Mouse (Mus musculus) right cerebral cortex, postnatal 25 days (tissue): ENCODE measurements around the gene Gmnn.

Experiments
- DNase-seq: peaks from one replicate; pipeline ENCODE4 v3.0.0; 2022

Gmnn gene

DNA sequence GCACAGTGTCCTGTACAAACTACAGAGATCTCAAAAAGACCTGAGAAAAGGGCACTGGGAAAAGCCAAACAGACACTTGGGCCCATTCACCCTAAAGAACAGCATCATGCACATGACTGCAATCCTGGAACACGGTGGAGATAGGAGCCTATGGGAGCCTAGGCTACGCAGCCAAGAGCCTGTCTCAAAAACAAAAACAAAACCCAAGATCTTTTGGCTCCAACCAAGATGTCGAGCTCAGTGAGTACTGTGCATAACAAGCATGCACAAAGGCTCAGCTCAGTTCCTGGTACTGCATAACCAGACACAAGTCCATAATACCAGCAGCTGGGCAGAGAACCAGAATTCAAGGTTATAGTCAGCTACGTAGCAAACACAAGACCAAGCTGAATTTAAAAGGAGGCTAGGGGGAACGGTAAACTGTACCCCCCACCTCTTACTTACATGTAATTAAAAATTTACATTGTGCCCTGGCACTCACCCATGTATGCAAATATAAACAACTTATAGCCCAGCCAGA lies 1.3 kb downstream of the Gmnn start:
- DNase-seq = no peak

- DNase-seq = no peak
Measured at GRCm38 (mm10) chr13:24759451-24759850, 2.3 kb downstream of the Gmnn start.

GRCm38 (mm10) chr13:24757820-24758564 lies 3.7 kb downstream of the Gmnn start:
- no peak for DNase-seq

- DNase-seq = no peak
Measured at GRCm38 (mm10) chr13:24756756-24757155, 5.0 kb downstream of the Gmnn start.

GRCm38 (mm10) chr13:24751396-24751795 lies 10.3 kb downstream of the Gmnn start:
- DNase-seq = peak; percentile 22

- no peak for DNase-seq
Measured at GRCm38 (mm10) chr13:24750807-24751206, 10.9 kb downstream of the Gmnn start.

DNA sequence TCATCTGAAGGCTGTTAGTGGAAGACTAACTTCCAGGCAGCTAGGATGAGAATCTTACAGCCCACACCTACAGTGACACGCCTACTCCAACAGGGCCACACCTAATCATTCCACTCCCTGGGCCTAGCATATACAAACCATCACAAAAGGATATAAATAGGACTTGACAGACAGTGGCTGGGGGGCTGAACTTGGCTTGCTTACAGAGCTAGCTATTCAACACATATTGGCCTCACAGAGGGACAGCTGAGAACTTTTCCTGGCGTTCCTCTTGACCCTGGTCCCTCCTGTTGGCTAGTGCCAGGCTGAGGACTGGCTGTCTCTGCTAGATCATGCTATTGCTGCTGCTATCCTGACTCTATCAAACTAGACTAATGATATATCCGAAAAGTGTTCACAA lies 13.9 kb downstream of the Gmnn start:
- no peak for DNase-seq

DNA sequence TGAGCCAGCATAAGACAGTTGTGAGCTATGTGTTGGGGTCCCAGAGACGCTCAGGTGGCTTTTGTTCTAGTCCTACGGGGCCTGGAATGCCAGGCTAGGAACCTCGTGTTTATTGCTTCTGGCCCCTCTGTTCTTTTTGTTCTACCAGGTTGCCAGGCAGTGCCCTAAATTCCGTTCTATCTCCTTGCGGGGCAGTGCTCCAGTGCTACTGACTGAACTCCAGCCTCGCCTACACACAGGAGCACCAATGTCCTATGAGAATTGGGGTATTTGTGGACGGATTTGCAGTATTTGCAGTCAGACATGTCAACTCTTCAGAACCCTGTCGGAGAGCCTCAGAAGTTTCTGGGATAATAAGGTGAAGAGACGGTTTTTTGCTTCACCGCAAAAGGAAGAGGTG lies 20.7 kb downstream of the Gmnn start, which contains the start of gene Armh2:
Armh2 (plus strand) TSS at position 205 of the 400 bp plus-strand sequence.
- no peak for DNase-seq

GRCm38 (mm10) chr13:24735608-24736131 lies 26.1 kb downstream of the Gmnn start:
- no peak for DNase-seq

- no peak for DNase-seq
Measured at GRCm38 (mm10) chr13:24734502-24734901, 27.2 kb downstream of the Gmnn start.

- DNase-seq = no peak
Measured at GRCm38 (mm10) chr13:24729128-24729527, 32.6 kb downstream of the Gmnn start.

- DNase-seq = no peak
Measured at GRCm38 (mm10) chr13:24724395-24724759, 37.3 kb downstream of the Gmnn start.

DNA sequence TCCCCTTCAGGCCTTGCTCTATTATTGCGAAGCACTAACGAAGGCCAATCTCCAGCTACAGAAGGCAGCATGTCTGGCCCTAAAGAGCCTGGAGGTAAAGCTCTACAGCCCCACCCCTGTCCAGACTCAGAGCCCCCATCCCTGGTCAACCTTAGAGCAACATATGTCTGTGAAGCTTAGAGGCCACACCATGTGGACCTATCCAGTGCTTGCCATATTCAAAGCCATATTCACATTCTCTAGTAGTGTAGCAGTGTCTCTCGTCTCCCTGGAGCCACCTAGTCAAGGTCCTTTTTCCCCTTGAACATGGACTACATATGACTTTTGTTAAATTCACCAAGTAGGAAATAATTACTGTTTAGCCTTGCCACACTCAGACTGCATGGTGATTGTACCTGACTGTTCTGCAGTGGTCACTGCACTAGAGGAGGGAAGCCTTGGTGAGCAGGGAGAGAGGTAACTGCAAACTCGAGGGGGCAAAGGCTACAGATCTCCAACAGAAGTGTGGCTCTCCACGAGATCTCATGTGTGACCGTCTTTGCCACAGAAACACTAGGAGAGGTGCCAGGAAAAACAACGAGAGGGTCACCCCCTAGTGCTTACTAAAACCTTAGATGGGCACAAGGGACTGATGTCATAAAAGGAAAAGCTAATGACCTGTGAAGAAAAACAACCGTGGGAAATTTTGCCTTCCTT lies 37.9 kb downstream of the Gmnn start:
- DNase-seq = no peak

- DNase-seq = no peak
Measured at GRCm38 (mm10) chr13:24721502-24721901, 40.2 kb downstream of the Gmnn start.

GRCm38 (mm10) chr13:24717677-24718076 lies 44.0 kb downstream of the Gmnn start:
- DNase-seq = no peak

- no peak for DNase-seq
Measured at GRCm38 (mm10) chr13:24716441-24716840, 45.3 kb downstream of the Gmnn start.

DNA sequence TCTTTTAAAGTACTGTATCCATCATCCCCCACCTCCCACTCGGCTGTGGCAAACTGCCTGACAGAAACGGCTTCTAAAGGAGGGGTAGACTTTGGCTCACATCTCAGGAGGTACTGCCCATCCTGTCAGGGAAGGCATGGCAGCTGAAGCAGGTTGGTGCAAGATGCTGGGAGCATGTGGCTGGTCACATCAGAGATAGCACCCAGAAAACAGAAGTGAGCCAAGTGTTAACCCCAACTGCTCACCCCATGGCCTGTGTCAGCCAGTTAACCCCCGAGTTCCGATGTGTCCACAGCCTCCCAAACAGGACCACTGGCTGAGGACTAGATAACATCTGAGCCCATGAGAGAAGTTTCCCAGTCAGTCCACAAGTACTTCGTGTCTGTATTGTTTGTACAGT lies 46.1 kb downstream of the Gmnn start:
- no peak for DNase-seq

- no peak for DNase-seq
Measured at GRCm38 (mm10) chr13:24714360-24714885, 47.3 kb downstream of the Gmnn start.

GRCm38 (mm10) chr13:24713434-24714000 lies 48.2 kb downstream of the Gmnn start:
- peak; percentile 86 for DNase-seq

- DNase-seq = no peak
Measured at GRCm38 (mm10) chr13:24712581-24713130, 49.1 kb downstream of the Gmnn start.

- no peak for DNase-seq
Measured at GRCm38 (mm10) chr13:24710968-24711367, 50.8 kb downstream of the Gmnn start.

- DNase-seq = no peak
Measured at GRCm38 (mm10) chr13:24709656-24710396, 51.9 kb downstream of the Gmnn start.
